Comparison of ENCODE assay signal across 22 mouse cellular contexts in genomic region chr9:122197021-122197420, GRCm38 (mm10).
A peak's percentile ranks its signal among the peaks of the same experiment; 100 is the strongest.
DNase-seq lines count a peak whose midpoint lies in the region; ATAC-seq and TF ChIP-seq lines count a peak whose summit lies in the region.
"Had no signal": no experiment of that assay in that cellular context is flagged by ENCODE, and none has a peak within 500 bp of the region (broad histone marks: within the 10 kb centered on the region; RNA-seq: fewer than 3 reads in every experiment).

No protein-coding gene starts in this region.

- DNase-seq in heart, embryonic 10.5 days (ENCODE audit: low spot score), result no peak
- DNase-seq in heart, postnatal 4 days, result no peak
- DNase-seq in kidney, adult 2 months, result peak; percentile 23
- DNase-seq in lung, postnatal 4 days, result no peak
- DNase-seq in embryo, embryonic 10.5 days (ENCODE audit: low spot score), result no peak
- DNase-seq: adrenal gland, postnatal 25 days; cerebellum, adult 9-11 months; gastrocnemius, postnatal 14 days; kidney, adult 8-10 months; layer of hippocampus, adult 9-11 months; liver; lung, postnatal 14 days; right cerebral cortex, postnatal 14 days had no signal

- no peak for TF ChIP-seq POLR2A in kidney, adult 2 months (IDR thresholded peaks at IDR 0.05; ENCODE audit: low read depth, low read length)

- H3K27ac ChIP-seq in heart, embryonic 10.5 days, result peak overlapping the region; percentile 80
- H3K27ac ChIP-seq in kidney, adult 2 months (ENCODE audit: insufficient read depth, low read depth, low read length), result no peak overlapping the region
- H3K27ac ChIP-seq in kidney, embryonic 15.5 days, result no peak overlapping the region
- peak overlapping the region; percentile 43; the same call in 1 of the 2 replicates for H3K27ac ChIP-seq in lung, embryonic 16.5 days (ENCODE audit: low read length)
- H3K27ac ChIP-seq: embryonic facial prominence, embryonic 10.5 days; forebrain, embryonic 10.5 days; hindbrain, embryonic 15.5 days; liver, embryonic 15.5 days; midbrain, embryonic 13.5 days had no signal

- no peaks in the 10 kb centered on the region for H3K27me3 ChIP-seq in heart, embryonic 10.5 days (ENCODE audit: insufficient read depth, poor library complexity, severe bottlenecking)
- H3K27me3 ChIP-seq in kidney, adult 2 months (replicated peaks; ENCODE audit: control insufficient read depth, insufficient read depth, low read length), result no peaks in the 10 kb centered on the region
- H3K27me3 ChIP-seq in kidney, embryonic 15.5 days, result no peaks in the 10 kb centered on the region
- no peaks in the 10 kb centered on the region for H3K27me3 ChIP-seq in lung, embryonic 16.5 days (ENCODE audit: control insufficient read depth, insufficient read depth, low read depth, low read length)
- H3K27me3 ChIP-seq: hindbrain, embryonic 15.5 days; liver, embryonic 15.5 days; midbrain, embryonic 13.5 days had no signal

- H3K9ac ChIP-seq in kidney, embryonic 15.5 days, result no peak overlapping the region
- H3K9ac ChIP-seq in lung, embryonic 16.5 days (ENCODE audit: low read length), result no peak overlapping the region
- H3K9ac ChIP-seq: hindbrain, embryonic 15.5 days; liver, embryonic 15.5 days; midbrain, embryonic 13.5 days had no signal

- H3K4me3 ChIP-seq in heart, embryonic 10.5 days, result no peak overlapping the region
- no peak overlapping the region for H3K4me3 ChIP-seq in kidney, adult 2 months (ENCODE audit: insufficient read depth, low read depth, low read length)
- no peak overlapping the region for H3K4me3 ChIP-seq in kidney, embryonic 15.5 days (replicated peaks)
- H3K4me3 ChIP-seq in lung, embryonic 16.5 days (ENCODE audit: low read length), result no peak overlapping the region
- H3K4me3 ChIP-seq: embryonic facial prominence, embryonic 10.5 days; forebrain, embryonic 10.5 days; hindbrain, embryonic 15.5 days; liver, embryonic 15.5 days; megakaryocyte, embryonic 14.5 days; midbrain, embryonic 13.5 days had no signal

- WGBS in heart, embryonic 10.5 days, result 61% methylated on average over 5 of the region's 5 CpGs
- WGBS in kidney, adult 2 months, result 68% methylated on average over 5 of the region's 5 CpGs
- WGBS in kidney, embryonic 15.5 days, result 74% methylated on average over 5 of the region's 5 CpGs
- 65% methylated on average over 5 of the region's 5 CpGs for WGBS in lung, embryonic 16.5 days

- no peaks in the 10 kb centered on the region for H3K9me3 ChIP-seq in heart, embryonic 10.5 days
- no peaks in the 10 kb centered on the region for H3K9me3 ChIP-seq in kidney, embryonic 15.5 days (replicated peaks)
- no peaks in the 10 kb centered on the region for H3K9me3 ChIP-seq in lung, embryonic 16.5 days (ENCODE audit: control insufficient read depth, low read length)
- H3K9me3 ChIP-seq: embryonic facial prominence, embryonic 10.5 days; forebrain, embryonic 10.5 days; hindbrain, embryonic 15.5 days; liver, embryonic 15.5 days; megakaryocyte, embryonic 14.5 days; midbrain, embryonic 13.5 days had no signal

- H3K4me2 ChIP-seq in kidney, embryonic 15.5 days, result no peak overlapping the region
- H3K4me2 ChIP-seq in lung, embryonic 16.5 days (ENCODE audit: low read depth, low read length), result no peak overlapping the region
- H3K4me2 ChIP-seq: hindbrain, embryonic 15.5 days; liver, embryonic 15.5 days; midbrain, embryonic 13.5 days had no signal

- H3K36me3 ChIP-seq in heart, embryonic 10.5 days, result no peaks in the 10 kb centered on the region
- no peaks in the 10 kb centered on the region for H3K36me3 ChIP-seq in kidney, adult 2 months (ENCODE audit: control insufficient read depth, insufficient read depth, low read length)
- no peaks in the 10 kb centered on the region for H3K36me3 ChIP-seq in kidney, embryonic 15.5 days
- H3K36me3 ChIP-seq in lung, embryonic 16.5 days (ENCODE audit: control insufficient read depth, insufficient read depth, low read length), result no peaks in the 10 kb centered on the region
- H3K36me3 ChIP-seq: embryonic facial prominence, embryonic 10.5 days; forebrain, embryonic 10.5 days; liver, embryonic 15.5 days had no signal

- H3K4me1 ChIP-seq in heart, embryonic 10.5 days, result peaks cover 55% of the 10 kb centered on the region
- H3K4me1 ChIP-seq in kidney, adult 2 months (ENCODE audit: control insufficient read depth, insufficient read depth, low read length), result no peaks in the 10 kb centered on the region
- peaks cover 20% of the 10 kb centered on the region for H3K4me1 ChIP-seq in kidney, embryonic 15.5 days
- H3K4me1 ChIP-seq in lung, embryonic 16.5 days (replicated peaks; ENCODE audit: control insufficient read depth, insufficient read depth, low read length), result peaks cover 22% of the 10 kb centered on the region

- TF ChIP-seq CTCF in kidney, adult 2 months (conservative IDR thresholded peaks at IDR 0.05; ENCODE audit: insufficient read depth, insufficient read length, low read depth, low read length), result no peak

- no peak for ATAC-seq in kidney, embryonic 15.5 days (replicated peaks; ENCODE audit: low FRiP score)
- ATAC-seq in lung, embryonic 16.5 days (ENCODE audit: low read depth), result no peak
- ATAC-seq: forebrain, embryonic 16.5 days; midbrain, embryonic 13.5 days had no signal

Comparison
In these comparisons a context has a peak if more than half of its experiments do, and no peak if none do; other contexts are left out.
1. H3K27ac ChIP-seq: peak in heart, embryonic 10.5 days (single experiment) and lung, embryonic 16.5 days (single experiment); none in kidney, adult 2 months (single experiment) and kidney, embryonic 15.5 days (single experiment).